Mouse (Mus musculus) lung, embryonic 15.5 days (tissue): Measurements from ENCODE around the gene Artn. TPM values are rescaled to one million over a fixed set of nuclear protein-coding genes. Genes with fewer than 3 reads are reported as not detected.

Experiments used
- ATAC-seq: fragments of 200-750 bp; cut with Nextera tagmentation; 2 replicates; pipeline ENCODE4 v1.8.0; 2017; ENCODE audit warnings: moderate number of reproducible peaks, borderline replicate concordance; ENCODE audit not compliant: low FRiP score, low TSS enrichment; ENCODE audit errors: extremely low read depth
- H3K27ac ChIP-seq: fragments of 300-500 bp; sonication (generic); 2 replicates; pipeline ENCODE4 v1.5.1; 2015; ENCODE audit warnings: moderate library complexity, mild to moderate bottlenecking, inconsistent platforms
- H3K27me3 ChIP-seq: fragments of 300-500 bp; sonication (generic); 2 replicates; pipeline ENCODE4 v1.6.1; 2015; ENCODE audit warnings: inconsistent platforms
- H3K36me3 ChIP-seq: fragments of 300-500 bp; sonication (generic); 2 replicates; pipeline ENCODE4 v1.6.1; 2015; ENCODE audit warnings: inconsistent platforms
- H3K4me1 ChIP-seq: fragments of 300-500 bp; sonication (generic); 2 replicates; pipeline ENCODE4 v1.6.1; 2015; ENCODE audit warnings: inconsistent platforms
- H3K4me2 ChIP-seq: fragments of 300-500 bp; sonication (generic); 2 replicates; pipeline ENCODE4 v1.6.1; 2015; ENCODE audit warnings: inconsistent platforms, mild to moderate bottlenecking, moderate library complexity
- H3K4me3 ChIP-seq: fragments of 300-500 bp; sonication (generic); 2 replicates; pipeline ENCODE4 v1.5.1; 2015; ENCODE audit warnings: mild to moderate bottlenecking, inconsistent platforms
- H3K9ac ChIP-seq: fragments of 300-500 bp; sonication (generic); 2 replicates; pipeline ENCODE4 v1.6.1; 2015; ENCODE audit warnings: inconsistent platforms
- H3K9me3 ChIP-seq: fragments of 300-500 bp; sonication (generic); 2 replicates; pipeline ENCODE4 v1.6.1; 2016; ENCODE audit warnings: inconsistent platforms
- WGBS: fragments of 180-500 bp; shearing (Covaris S2); methylation state at CpG from one replicate; pipeline ENCODE4 v1.1.7; 2015; 5-methylcytosine and 5-hydroxymethylcytosine counted together
- polyA plus RNA-seq: library from polyadenylated mRNA; unstranded; fragments of >200 nt; fragmentation: Nextera tagmentation; extraction: Ambion mirVana; gene quantifications from 2 replicates; pipeline ENCODE4 v1.2.1, GENCODE M21; 2015

Gene Artn
- polyA plus RNA-seq, result 3.1 and 3.2 TPM in 2 replicates

DNA sequence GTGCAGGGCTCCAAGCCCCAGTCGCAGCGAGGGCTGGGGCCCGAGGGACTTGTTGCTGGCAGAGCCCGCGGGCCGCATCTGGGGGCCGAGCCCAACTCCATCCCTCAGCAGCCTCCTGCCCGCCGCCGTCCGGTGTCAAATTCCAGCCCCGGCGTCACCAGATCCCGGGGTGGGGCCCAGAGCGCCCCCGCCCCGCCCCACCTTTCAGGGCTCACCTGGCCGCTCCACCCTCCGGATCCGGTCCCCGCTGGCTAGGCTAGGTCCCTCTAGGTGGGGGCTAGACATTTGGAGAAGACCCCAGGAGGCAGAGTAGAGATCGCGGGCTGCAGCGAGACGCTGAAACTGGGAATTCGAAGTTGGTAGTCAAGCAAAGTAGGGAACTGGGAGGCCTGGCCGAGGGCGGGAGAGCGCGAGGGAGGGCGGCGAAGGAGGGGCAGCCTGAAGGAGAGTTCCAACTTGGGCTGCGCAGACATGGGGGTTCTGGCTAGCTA lies at the start of gene Artn:
Gene Artn (minus strand): TSS at position 373 of the 491 bp plus-strand sequence.
- Histone ChIP-seq H3K4me3 (peak within 1 kb of the TSS; percentile 37), H3K27ac (peak within 1 kb of the TSS; percentile 61), H3K27me3 (peaks cover 48% of the 10 kb centered on the region), H3K9me3 (no peaks in the 10 kb centered on the region), H3K4me2 (peak within 1 kb of the TSS; percentile 68), H3K9ac (peak within 1 kb of the TSS; percentile 35), H3K4me1 (peaks cover 42% of the 10 kb centered on the region), H3K36me3 (no peaks in the 10 kb centered on the region)
- 1% methylated on average over 33 of the region's 33 CpGs for WGBS
- ATAC-seq, result peak; percentile 56

DNA sequence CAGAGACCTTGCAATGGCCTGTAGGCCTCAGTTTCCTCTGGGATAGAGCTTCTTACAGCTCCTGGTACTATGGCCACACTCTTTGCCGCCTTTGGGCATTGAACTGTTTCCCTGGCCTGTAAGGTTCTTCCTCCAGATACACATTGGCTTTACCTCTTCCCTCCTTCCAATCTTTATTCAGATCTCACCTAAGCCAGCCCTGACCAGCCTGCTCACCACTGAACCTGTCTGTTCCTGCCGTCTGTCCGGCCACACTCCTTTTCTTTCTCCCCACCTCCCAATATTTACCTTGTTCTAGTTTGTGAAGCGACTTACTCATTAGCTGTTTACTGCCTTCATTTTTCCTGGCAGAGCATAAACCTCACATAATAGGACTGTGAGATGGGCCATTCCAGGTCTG lies 49.6 kb upstream of the Artn start:
- Histone ChIP-seq H3K9ac (no peak overlapping the region), H3K27me3 (no peaks in the 10 kb centered on the region), H3K4me1 (peaks cover 10% of the 10 kb centered on the region), H3K4me3 (no peak overlapping the region), H3K36me3 (no peaks in the 10 kb centered on the region), H3K9me3 (no peaks in the 10 kb centered on the region), H3K27ac (no peak overlapping the region), H3K4me2 (no peak overlapping the region)
- no peak for ATAC-seq
- 88% methylated on average over 4 of the region's 4 CpGs for WGBS

DNA sequence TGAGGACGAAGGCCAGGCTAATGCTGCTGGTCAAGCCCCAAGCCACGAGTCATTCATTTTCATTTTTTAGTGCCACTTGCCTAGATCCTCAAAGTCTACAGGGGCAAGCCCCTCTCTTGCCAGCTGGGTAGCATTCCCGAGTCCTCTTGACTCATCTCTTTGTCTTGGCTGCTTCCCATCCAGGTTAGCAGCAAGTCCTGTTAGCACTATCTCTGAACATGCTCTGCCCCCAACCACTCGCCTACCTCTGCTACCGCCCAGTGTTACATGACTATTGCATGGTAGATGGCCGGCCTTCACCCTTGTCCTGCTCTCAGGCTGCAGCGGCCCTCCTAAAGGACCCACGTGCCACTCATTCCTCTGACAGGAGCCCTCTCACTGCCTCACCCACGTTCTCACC lies 48.7 kb upstream of the Artn start:
- H3K4me3 ChIP-seq, result no peak overlapping the region
- ATAC-seq, result no peak
- 88% methylated on average over 9 of the region's 9 CpGs for WGBS

DNA sequence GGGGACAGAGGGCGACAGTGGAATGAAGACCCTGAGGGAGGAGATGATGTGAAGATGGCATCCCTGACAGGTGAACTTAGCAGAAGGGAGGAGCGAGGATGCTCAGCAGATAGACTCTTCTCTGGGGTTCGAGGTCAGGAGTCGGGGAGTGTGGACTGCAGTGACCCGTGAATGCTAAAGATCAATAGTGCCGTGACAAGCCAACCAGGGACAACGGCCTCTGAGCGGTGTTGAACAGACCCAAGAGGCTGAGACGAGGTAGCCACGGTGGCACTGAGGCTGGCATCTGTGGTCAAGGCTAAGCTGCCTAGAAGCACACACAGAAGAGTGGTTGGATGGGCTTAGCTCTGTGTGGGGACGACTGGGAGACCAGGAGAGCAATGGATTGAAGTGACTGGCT lies 48.3 kb upstream of the Artn start:
- Histone ChIP-seq H3K9ac (no peak overlapping the region), H3K27me3 (no peaks in the 10 kb centered on the region), H3K27ac (no peak overlapping the region), H3K4me3 (no peak overlapping the region), H3K4me1 (peaks cover 14% of the 10 kb centered on the region), H3K4me2 (no peak overlapping the region), H3K36me3 (no peaks in the 10 kb centered on the region), H3K9me3 (no peaks in the 10 kb centered on the region)
- WGBS, result 87% methylated on average over 11 of the region's 11 CpGs
- no peak for ATAC-seq

More for the DNA sequence above, 48.7 kb upstream of the Artn start:
- Histone ChIP-seq H3K4me2 (no peak overlapping the region), H3K4me1 (peaks cover 10% of the 10 kb centered on the region), H3K36me3 (no peaks in the 10 kb centered on the region), H3K9ac (no peak overlapping the region), H3K27me3 (no peaks in the 10 kb centered on the region), H3K27ac (no peak overlapping the region), H3K9me3 (no peaks in the 10 kb centered on the region)

DNA sequence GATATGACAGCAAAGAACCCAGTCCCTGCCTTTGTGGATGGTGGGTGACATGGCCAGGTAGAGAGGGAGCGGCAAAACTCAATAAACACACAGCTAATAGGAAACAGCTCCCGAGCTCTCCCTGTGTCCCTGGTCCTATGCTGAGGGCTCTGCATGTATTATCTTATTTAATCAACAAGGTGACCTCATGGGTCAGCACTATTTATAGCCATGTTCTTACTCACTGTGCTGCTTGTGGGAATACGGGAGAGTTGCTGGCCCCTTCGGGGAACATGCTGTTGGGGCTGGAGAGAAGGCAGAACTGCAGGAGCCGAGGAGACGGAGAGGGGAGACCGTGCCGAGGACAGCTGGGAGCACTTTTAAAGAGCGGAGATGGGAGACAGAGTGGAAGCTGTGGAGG lies 47.8 kb upstream of the Artn start:
- no peak overlapping the region for H3K4me2 ChIP-seq
- peaks cover 13% of the 10 kb centered on the region; the same call in 1 of the 2 replicates for H3K4me1 ChIP-seq
- H3K4me3 ChIP-seq, result no peak overlapping the region

DNA sequence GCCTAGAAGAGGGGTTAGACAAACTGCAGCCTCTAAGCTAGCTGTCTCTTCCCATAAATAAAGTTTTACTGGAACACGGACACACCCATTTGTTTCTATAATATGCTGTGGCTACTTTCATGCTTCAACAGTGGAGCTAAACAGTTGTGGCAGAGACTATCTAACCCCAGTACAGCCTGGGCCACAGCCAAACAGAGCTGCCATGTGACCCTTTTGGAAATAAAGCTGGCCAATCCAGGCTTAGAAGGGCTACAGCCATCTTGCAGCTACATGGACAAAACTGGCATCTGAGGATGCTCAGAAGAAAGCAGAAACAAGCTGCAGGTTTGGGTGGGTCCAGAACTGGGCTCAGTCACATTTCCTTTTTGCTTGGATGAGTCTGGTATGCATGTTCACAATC lies 46.3 kb upstream of the Artn start:
- no peak overlapping the region for H3K9ac ChIP-seq
- WGBS, result 62% methylated on average over 1 of the region's 1 CpGs
- H3K4me1 ChIP-seq, result peaks cover 13% of the 10 kb centered on the region; the same call in 1 of the 2 replicates
- no peaks in the 10 kb centered on the region for H3K9me3 ChIP-seq
- no peak for ATAC-seq
- H3K4me2 ChIP-seq, result no peak overlapping the region
- H3K36me3 ChIP-seq, result no peaks in the 10 kb centered on the region
- H3K4me3 ChIP-seq, result no peak overlapping the region
- H3K27me3 ChIP-seq, result no peaks in the 10 kb centered on the region
- H3K27ac ChIP-seq, result no peak overlapping the region

More for the DNA sequence above, 47.8 kb upstream of the Artn start:
- 68% methylated on average over 9 of the region's 9 CpGs for WGBS
- Histone ChIP-seq H3K9ac (no peak overlapping the region), H3K36me3 (no peaks in the 10 kb centered on the region), H3K27me3 (no peaks in the 10 kb centered on the region), H3K27ac (no peak overlapping the region), H3K9me3 (no peaks in the 10 kb centered on the region)
- no peak for ATAC-seq

DNA sequence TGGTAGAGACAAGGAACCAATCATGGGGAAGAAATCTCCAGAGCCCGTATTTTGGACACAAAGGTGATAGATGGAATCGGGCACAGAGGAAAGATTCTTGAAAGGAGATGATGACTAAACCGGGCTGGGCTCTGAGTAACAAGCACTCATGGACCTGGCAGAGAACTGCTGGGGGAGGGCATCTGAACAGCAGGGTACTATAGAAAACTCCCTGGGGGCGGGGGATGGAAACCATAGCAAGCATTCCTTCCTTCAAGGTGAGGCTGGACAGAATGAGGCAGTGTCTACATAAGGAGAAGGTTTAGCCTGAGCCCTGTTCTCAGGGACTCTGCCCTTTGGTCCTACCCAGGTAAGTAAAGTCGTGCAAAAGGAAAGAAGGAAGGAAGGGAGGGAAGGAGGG lies 45.2 kb upstream of the Artn start:
- Histone ChIP-seq H3K27me3 (no peaks in the 10 kb centered on the region), H3K9ac (no peak overlapping the region), H3K36me3 (no peaks in the 10 kb centered on the region), H3K4me2 (no peak overlapping the region), H3K4me1 (peaks cover 13% of the 10 kb centered on the region; the same call in 1 of the 2 replicates), H3K27ac (no peak overlapping the region), H3K4me3 (no peak overlapping the region), H3K9me3 (no peaks in the 10 kb centered on the region)
- 62% methylated on average over 5 of the region's 5 CpGs for WGBS
- ATAC-seq, result no peak

DNA sequence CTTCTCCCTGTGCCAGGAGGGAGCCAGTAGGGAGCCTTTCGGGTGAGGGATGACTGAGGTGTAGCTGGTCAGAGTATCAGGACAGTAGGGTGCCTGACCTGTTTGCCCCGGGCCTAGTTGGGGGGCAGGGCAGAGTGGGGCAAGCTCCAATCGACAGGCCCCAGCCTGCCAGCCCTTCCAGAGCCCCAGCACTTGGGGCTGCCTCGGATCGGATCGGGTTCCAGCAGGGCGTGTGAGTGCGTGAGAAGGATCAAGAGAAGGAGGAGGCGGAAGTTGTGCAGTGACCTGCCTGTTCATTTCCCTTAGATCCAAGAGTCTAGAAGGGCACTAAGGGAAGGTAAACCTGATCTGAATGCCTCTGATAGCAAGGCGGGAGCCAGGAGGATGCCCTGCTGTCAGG lies 43.4 kb upstream of the Artn start:
- no peaks in the 10 kb centered on the region for H3K36me3 ChIP-seq
- no peak overlapping the region for H3K4me3 ChIP-seq
- peaks cover 13% of the 10 kb centered on the region; the same call in 1 of the 2 replicates for H3K4me1 ChIP-seq
- no peaks in the 10 kb centered on the region for H3K9me3 ChIP-seq
- H3K4me2 ChIP-seq, result no peak overlapping the region
- H3K27me3 ChIP-seq, result no peaks in the 10 kb centered on the region
- WGBS, result 48% methylated on average over 10 of the region's 10 CpGs
- no peak overlapping the region for H3K27ac ChIP-seq
- no peak overlapping the region for H3K9ac ChIP-seq
- no peak for ATAC-seq

DNA sequence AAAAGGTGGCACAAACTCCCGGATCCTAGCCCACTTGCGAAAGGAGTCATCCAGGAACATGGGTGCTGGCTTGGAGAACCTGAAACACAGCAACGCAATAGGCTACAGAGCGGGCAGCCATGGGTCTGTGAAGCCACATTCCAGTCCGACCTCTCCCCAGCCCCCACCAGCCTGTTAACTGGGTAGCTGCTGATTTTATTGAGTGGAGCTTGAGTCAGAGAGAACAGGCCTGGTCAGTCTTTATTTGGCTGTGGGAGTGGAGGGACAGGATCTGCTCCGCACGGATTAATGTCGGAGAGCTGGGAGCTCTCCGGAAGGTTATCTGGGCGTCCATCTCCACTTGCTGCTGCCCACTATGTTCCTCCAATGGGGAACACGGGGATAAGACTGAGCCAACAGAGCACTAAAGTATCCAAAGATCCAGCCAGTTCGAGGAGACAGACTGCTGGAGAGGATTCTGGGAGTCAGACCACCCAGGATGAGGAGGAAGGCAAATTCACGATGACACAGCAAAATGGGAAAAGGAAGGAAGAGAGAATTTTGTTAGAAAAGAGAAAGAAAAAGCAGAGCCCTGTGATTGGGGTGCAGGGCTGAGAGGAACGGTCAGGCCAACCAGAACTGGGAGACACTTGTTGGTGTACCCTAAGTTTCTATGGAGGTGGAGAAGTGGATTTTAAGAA lies 34.9 kb upstream of the Artn start:
- ATAC-seq, result no peak
- Histone ChIP-seq H3K4me2 (no peak overlapping the region), H3K27ac (no peak overlapping the region), H3K9me3 (no peaks in the 10 kb centered on the region), H3K36me3 (no peaks in the 10 kb centered on the region), H3K4me3 (no peak overlapping the region), H3K27me3 (no peaks in the 10 kb centered on the region), H3K9ac (no peak overlapping the region), H3K4me1 (peaks cover 7% of the 10 kb centered on the region)
- WGBS, result 51% methylated on average over 14 of the region's 14 CpGs

DNA sequence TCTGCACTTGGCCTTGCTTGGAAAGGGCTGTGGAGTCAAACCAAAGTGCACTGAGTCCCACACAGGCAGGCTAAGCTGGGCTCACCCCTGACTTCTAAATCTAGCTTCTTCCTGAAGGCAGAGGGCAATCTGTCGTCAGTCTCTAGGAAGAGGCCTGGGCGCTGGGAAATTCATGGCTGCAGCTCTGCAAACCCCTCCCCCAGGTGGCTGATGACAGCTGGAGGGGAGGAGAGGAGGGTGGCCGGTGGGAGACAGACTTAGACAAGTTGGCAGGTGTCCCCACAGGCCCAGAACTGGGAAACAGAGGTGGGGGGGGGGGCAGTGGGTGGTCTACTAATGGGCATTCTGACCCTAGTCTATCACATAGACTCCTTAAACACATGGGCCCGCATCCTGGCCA lies 27.9 kb upstream of the Artn start:
- 47% methylated on average over 4 of the region's 4 CpGs for WGBS
- H3K27me3 ChIP-seq, result no peaks in the 10 kb centered on the region
- H3K4me2 ChIP-seq, result no peak overlapping the region
- H3K9me3 ChIP-seq, result no peaks in the 10 kb centered on the region
- H3K4me1 ChIP-seq, result no peaks in the 10 kb centered on the region
- no peak for ATAC-seq
- no peak overlapping the region for H3K27ac ChIP-seq
- H3K4me3 ChIP-seq, result no peak overlapping the region
- no peak overlapping the region for H3K9ac ChIP-seq
- H3K36me3 ChIP-seq, result peaks cover 6% of the 10 kb centered on the region

DNA sequence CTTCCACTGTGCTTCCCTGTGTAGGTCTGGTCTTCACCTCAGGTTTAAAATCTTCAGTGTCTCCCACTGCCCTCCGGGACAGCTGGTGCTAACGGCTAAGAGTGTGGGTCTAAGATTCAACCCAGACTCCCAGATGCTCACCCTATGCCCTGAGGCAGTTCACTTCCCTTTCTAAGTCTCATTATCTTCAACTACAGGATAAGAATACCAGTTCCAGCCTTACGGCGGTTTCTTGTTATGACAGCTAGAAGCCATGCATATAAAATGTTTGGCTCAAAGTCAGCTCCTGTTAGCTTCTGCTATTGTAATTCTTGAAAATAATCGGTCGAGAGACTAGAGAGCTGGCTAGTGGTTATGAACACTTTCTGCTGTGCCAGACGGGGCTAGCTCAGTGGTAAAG lies 17.9 kb upstream of the Artn start:
- H3K4me1 ChIP-seq, result no peaks in the 10 kb centered on the region
- no peaks in the 10 kb centered on the region for H3K9me3 ChIP-seq
- H3K9ac ChIP-seq, result no peak overlapping the region
- H3K27ac ChIP-seq, result no peak overlapping the region
- 77% methylated on average over 7 of the region's 7 CpGs for WGBS
- no peak for ATAC-seq
- H3K27me3 ChIP-seq, result no peaks in the 10 kb centered on the region
- H3K4me3 ChIP-seq, result no peak overlapping the region
- H3K4me2 ChIP-seq, result no peak overlapping the region
- 0 out of 2 replicates have a peak, but pooled peaks cover 6% of the 10 kb centered on the region for H3K36me3 ChIP-seq

DNA sequence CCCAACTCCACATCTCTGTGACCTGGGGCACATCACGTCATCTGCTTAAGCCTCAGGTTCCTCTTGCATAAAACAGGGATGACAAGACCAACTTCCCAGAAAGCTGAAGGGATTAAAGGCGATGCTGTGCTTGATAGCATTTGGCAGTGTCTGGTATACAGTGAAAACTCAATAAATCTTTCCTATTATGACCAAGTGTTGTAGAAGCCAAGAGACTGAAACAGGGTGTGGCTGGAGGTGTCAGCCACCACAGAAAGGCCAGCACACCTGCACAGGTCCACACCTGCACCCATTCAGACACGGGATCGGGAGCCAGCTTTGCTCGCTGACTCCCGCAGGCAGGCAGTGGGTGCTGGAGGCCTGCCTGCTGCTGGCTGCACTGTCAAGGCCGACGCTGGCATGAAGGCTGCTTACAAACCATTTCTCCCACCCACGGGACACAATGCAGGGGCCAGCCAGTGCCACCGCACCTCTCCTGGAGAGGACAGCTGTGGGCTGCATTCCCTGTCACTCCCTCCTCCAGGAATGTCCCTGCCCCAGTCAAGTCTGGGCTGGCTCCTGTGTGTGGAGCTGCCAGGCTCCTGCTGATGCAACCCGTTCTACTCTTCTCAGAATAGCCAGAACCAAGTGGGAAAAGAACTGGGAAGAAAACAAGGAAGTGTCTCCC lies 17.2 kb upstream of the Artn start:
- WGBS, result 79% methylated on average over 11 of the region's 11 CpGs
- H3K9ac ChIP-seq, result no peak overlapping the region
- H3K4me3 ChIP-seq, result no peak overlapping the region
- no peaks in the 10 kb centered on the region for H3K9me3 ChIP-seq
- no peaks in the 10 kb centered on the region for H3K27me3 ChIP-seq
- no peak overlapping the region for H3K4me2 ChIP-seq
- H3K36me3 ChIP-seq, result no peaks in the 10 kb centered on the region
- ATAC-seq, result no peak
- no peak overlapping the region for H3K27ac ChIP-seq
- no peaks in the 10 kb centered on the region for H3K4me1 ChIP-seq
